Mouse (Mus musculus) R1 (cell line): ENCODE data around the gene Cpz.

Source experiments
- DNase-seq: peaks from one replicate; pipeline ENCODE4 v3.0.0-alpha.2; 2018; ENCODE audit warnings: low read depth, low spot score

Gene Cpz

DNA sequence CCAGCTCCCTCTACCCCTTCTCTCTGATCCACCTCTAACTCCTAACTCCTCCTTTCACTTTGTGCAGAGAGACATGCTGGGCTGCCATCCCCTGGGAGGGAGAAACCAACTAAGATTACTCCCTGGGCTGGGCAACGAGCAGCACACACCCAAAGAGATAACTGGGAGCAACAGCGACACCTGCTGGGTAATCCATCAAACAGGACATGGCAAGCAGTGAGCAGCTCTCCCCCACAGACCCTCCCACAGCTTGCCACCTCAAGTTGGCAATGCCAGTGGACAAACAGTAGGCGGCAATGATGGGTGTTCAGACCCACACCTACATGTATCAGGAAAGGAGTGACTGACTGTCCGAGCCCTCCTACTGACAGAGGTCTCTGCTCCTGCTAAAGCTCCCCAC lies 4.9 kb upstream of the Cpz start:
- peak; percentile 77 for DNase-seq

DNA sequence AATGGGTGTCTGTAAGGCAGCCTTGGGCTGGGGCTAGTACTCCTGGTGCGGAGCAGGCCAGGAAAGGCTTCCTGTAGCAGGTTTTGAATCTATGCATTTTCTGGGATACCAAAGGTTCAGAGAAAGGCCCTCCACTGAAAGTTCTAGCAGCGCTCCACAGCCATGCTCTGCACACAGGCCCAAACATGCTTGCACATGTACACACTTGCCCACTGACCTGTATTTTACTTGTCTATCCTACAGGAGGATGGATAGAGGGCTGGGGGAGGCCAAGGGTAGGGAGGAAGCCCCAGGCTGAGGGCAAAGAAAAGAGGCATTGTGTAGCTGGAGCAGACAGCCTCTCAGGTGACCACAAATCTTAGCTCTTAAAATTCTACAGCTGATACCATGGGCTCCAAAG lies 1.1 kb downstream of the Cpz start:
- no peak for DNase-seq

DNA sequence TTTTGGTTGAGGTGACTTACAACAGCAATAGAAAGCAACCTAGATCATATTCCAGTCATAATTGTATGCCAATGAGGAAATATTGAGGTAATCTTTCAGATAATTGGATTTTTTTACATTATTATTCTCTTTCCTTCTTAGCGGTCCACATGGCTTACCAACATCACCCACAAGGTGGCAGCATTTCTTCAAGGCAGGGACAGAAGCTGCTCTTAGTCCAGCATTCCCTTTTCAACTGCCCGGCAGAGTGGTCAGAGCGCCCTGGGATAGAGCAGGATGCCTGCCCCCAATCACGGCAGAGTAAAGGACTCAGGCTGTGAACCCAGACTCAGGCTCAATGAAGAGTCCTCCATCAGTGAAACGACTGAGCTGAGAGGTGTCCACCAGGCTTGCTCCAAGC lies 1.8 kb downstream of the Cpz start:
- peak; percentile 55 for DNase-seq

DNA sequence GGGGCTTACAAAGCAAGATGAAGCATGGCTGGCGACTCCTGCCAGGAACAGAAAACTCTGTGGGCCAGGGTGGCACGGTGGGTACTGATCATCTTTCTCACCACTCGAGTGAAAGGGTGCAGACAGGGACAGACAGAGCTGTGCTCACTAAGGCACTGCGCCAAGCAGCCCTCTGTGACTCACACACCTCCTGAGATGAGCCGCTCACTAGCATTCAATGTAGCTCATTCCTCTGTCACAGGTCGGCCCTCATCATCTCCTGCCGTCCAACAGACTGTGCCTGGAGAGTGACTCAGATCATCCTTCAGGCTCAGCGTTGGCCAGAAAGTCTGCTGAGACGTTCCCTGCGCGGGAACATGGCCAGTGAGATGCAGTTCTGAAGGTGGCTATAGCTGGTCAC lies 8.7 kb downstream of the Cpz start:
- DNase-seq = no peak

DNA sequence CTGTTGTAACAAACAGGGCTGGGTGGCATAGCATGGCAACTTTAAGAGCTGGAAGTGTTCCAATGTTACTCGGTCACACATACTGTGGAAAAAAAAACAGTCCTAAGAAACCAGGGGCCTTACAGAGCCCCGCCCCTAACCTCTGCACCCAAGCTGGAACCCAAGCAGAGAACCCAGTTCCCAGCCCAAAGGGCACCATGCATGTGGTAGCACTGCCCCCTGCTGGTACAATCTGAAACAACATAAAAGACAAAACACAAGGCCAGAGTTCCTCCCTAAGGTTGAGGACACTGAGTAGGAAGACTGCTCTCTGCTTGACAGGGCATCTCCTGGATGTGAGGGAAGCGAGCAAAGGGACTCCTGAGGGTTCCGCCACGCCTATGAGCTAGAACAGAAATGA lies 14.9 kb downstream of the Cpz start:
- DNase-seq = peak; percentile 81

DNA sequence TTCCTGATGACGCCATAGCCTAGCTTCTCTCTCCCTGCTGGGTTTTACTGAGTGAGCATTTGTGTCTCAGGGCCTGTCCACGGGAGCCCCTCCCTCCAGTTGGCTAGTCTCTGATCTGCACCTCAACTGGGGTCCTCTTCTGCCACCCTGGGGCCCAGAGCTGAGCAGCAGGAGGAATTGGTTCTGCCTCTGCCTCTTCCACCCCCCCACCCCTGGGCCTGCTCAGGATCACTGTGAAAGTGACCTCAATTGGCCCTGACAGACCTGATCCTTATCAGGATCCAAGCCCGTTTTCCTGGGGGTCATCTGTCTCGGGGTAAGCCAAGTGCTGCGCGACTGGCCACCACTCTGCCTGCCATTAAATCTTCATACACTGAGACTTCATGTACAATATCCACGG lies 20.5 kb downstream of the Cpz start:
- DNase-seq = no peak

DNA sequence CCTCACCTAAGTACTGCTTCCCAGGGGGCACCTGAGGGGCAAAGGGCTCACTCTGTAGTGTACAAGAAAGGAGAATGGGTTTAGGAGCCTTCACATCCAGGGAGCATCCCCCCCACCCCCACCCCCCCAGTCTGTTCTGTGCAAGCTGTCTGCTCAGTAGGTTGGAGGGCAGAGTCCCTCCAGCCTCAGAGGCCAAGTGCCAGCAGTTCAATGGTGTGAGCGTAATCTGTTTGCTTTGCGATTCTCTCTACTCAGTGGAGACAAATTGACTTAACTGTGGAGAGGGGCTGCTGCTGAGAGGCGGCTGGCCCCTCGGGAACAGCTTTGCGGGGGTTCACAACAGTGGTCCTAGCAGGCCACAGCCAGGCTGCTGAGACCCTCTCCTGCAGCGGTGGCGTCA lies 28.2 kb downstream of the Cpz start:
- DNase-seq = no peak

DNA sequence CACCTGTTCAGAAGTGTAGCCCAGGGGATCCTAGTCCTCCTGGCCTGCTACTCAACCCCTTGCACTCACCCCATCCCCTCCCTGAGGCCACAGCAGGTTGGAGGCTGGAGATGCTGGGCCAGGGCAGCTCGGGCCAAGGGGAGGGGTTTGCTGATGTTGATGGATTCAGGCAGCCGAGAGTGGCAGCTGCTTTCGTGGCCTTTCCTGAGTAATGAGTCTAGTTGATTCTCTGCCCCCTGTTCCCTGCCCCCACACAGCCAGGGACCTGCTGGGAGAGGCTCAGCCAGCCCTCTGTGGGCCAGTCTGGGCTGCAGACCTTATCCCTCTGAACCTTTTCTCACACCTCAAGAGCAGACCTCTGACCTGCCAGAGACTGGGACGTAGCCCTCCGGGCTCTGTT lies 29.5 kb downstream of the Cpz start:
- DNase-seq = no peak

DNA sequence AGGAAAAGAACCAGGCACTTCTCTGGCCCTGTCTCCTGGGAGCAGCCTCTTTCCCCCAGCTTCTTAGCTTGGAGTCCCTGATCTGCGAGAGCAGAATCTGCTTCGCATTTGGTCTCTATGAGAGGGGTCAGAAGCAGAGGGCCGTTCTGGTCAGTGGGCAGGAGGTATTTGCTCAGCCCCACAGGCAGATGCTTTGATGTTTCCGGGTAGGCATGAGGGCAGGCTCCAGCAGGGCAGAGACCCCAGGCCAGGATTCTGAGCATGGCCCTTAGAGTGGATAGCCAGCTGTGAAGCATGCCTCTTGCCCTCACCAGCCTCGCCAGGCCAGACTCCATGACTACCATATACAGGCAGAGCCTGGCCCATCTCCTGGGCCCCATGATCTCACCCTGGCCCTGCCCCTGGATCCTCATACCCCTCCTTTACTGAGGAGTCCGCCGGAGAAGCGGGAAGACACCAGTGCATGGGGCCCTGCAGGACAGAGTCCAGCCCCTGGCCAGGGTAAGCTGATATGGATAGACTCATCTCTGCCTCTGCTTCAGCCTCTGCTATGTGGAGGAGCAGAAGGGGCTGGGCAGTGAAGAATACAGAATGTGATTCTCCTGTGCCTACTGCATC lies 30.6 kb downstream of the Cpz start:
- DNase-seq = no peak

DNA sequence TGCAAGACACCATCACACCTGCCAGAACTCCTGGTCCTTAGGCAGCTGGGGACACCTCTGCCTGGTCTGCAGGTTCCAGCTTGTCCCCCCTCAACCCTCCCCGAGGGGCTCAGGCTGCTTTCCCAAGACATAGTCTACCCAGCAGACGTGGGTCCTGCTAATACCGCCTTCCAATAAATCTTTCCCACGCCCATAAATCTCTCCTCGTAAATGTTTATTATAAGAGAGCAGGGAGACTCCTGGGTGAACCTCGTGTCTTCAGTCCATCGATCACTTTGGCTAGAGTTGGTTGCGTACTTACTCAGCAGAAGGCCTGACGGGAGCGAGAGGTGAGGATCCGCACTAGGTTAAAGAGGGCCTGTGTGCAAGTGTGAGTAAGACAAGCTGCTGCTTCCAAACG lies 31.7 kb downstream of the Cpz start:
- no peak for DNase-seq

DNA sequence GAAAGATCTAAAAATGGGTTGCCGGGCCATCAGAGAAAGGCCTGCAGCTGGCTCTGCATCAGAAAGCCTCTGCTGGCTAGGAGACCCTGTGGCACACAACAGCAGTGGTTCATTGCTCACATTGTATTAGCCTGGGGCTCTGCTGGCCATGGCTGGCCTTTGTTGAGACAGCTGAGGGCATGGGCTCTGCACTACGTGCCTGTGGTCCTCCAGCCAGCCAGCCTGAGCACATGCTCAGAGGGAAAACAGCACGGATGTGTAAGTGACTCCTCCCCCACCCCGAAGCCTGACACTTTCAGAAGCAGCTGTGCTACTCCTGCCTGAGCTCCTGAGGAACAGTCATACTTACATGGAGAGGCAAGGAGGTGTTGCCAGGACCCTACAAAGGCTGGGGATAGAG lies 46.0 kb downstream of the Cpz start:
- no peak for DNase-seq

DNA sequence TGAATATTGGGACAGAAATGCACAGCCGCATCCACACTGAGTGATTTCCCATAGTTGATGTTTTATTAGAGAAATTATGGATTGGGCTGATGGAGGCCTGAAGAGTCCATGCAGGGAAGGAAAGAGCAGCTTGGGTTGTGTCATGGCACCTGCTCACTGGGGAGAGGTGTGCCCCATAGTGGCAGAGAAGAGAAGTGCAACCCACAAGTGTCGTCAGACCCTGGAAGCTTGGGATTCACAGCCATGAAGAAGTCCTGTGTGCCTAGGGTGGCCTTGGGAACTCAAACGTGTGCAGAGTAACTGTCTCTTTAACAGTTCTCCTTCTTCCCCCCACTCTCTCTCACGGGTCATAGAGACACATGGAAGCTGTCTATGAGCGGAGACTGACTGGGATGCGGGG lies 50.3 kb downstream of the Cpz start:
- DNase-seq = peak; percentile 26

DNA sequence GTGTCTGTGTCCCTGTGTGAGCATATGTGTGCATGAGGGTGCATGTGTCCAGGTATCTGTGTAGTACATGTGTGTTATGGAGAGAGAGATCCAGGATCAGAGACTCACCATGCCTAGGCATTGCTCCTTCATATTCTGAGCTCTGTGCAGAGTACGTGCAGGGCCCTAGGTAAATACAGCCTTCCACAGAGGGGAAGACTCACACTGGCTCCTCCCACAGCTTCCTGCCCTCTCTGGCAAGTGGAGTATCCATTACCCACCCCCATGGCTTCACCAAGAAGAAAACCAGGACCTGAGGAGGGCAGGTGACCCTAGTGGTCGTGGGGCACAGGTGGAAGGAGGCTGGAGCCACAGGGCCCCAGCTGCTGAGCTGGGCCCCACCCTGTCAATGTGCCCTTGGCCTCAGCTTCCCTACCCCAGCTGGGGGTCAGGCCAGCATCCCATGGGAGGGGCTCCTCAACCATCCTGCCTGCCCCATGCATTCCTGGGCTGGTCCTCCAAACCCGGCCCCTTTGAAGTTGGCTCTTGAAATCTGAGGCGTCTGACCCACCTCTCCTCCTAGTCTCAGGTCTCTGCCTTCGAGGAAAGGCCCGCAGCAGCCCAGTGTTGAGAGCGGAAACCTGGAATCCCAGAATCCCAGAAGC lies 54.5 kb downstream of the Cpz start:
- DNase-seq = no peak

DNA sequence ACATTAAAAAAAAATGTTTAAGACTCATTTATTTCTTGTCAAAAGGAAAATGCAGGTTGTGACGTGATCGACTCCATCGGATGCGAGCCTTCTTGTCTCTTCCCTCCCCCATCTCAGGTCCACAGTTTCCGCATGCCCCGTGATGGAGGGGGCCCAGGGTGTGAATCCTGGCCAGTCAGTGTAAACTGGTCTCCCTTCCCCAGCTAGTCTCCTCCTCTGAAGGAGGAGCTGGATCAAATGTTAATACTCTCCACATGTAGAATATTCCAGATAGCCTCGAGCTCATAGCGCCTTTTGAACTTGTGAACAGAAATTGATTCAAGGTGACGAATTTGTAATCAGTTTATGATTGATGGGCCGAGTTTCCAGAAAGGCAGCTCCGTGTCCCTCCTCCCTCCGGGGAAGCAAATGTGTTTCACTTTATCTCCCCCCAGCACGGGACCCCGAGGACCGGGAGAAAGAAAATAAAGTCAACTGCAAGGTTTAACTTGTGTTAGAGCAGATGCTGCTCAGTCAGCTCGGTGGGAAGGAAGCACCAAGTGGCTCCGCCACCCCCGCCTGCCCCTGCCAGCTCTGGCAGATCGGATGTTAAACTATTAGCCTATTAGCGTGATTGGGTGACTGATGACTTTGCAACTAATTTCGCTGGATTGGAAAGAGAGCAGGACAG lies 59.4 kb downstream of the Cpz start:
- DNase-seq = no peak

DNA sequence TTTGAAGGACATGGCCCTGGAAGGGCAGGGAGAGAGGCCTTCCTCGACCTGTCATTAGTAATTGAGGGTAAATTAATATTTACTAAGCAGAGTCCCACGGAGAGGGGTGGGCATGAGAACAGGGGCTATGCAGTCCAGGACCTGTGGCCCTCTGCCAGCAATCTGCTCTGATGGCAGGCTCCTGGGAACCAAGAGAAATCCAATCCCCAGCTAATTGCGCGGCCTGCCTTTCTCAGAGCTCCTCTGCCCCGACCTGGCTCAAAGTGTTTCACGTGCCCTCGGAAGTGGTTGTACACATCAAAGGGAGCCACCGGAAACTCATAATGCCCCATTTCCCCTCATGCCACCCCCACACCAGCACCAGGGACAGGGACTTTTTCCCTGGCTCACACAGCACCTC lies 63.4 kb downstream of the Cpz start:
- DNase-seq = no peak

DNA sequence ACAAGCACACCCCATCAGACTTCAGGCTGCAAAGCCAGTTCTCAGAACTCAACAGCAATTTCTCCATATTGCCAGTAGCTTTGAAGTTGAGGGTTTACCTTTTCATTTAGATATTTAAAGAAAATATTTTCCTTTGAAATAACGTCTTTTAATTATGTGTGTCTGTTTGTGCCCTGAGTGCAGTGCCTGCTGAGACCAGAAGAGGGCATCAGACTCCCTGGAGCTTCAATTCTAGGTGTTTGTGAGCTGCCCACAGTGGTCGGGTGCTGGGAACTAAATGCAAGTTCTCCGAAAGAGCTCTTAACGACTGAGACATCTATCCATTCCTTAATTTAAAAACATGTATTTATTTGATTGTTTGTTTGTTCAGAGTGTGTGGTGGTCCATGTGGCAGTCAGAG lies 65.7 kb downstream of the Cpz start:
- peak; percentile 44 for DNase-seq

DNA sequence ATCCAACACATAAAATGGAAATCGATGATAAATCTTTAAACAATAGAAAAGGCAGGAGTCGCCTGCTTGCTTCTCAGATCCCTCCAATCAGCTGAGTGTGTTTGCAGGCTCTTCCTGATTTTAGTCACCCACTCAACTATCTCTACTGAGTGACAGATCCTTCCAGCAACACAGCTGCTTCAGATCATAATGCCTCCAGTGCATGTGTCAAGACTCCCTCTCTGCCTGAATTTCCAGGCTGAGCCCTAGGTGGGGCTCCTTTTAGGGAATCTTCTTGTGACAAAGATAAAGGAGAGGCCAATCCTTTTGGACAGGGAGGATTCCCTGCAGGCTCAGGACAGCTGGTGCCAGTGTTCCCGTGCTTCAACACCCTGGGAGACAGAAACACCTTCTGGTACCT lies 67.2 kb downstream of the Cpz start:
- no peak for DNase-seq

DNA sequence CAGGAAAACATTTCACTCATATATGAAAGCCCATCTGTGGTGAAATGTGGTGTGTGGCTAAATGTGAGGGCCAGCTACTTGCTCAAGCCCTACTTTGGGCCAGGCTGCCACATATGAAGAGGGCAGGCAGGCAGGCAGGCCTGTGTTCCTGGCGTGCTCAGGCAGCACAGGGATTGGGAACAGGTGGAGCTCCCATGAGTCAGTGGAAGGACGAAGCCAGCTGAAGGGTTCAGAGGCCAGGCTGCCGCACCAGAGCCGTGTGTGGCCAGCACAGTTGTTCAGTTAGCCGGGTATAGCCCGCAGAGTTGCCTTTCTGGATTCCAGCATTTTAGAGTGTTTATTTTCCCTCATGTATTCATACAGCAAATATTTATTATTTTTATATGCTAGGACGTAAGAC lies 68.1 kb downstream of the Cpz start:
- DNase-seq = no peak

DNA sequence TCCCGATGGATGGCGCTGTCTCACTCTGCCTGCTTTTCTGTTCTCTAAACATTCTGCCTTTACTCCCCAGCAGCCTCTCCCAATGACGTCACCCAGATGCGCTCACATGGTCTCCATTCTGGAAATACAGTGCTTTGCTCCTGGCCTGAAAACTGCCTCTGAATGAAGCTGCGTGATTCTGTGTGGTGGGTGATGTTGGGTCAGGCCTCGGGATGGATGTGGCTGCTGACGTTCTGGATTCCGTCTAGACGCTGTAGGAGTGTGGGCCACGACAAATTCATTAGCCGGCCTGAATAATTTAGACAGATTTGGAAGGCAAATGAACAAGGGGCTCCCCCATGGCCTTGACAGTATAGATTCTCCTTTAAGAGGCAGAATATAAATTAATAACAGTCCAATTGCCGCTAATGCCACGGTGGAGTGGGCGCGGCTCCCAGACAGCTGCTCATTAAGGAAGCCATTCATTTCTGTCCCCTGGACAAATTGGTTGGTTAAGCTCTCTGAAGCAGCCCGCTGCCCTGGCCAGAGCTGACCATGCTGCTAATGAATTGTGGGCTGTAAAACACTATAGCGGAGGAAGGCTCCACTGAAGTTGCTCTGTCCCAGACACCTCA lies 71.2 kb downstream of the Cpz start:
- DNase-seq = no peak
